Mouse (Mus musculus) heart, postnatal 0 days (tissue): ENCODE measurements at regions not wholly inside any gene's neighbourhood (a gene's known extent, or its start where the extent isn't known, plus 50 kb on each side); places are given as distances from the start of the nearest gene placed in this dataset.

Source experiments
- CTCF ChIP-seq: IDR thresholded peaks from 2 replicates; pipeline ENCODE4 v1.5.1; 2016; ENCODE audit warnings: antibody characterized with exemption, control low read depth, low read depth
- EP300 ChIP-seq: IDR thresholded peaks from 2 replicates; pipeline ENCODE4 v1.6.1; 2016; ENCODE audit warnings: antibody characterized with exemption, low read depth

- TF ChIP-seq CTCF (no peak), EP300 (no peak)
Measured at GRCm38 (mm10) chr1:90274968-90275651, 71.3 kb downstream of the Ackr3 start.
